Mouse (Mus musculus) layer of hippocampus, adult 9-10 months (tissue): ENCODE data around the gene Nfia.

ENCODE experiments used
- DNase-seq: peaks from one replicate; pipeline ENCODE4 v3.0.0; 2022; ENCODE audit warnings: low spot score

Nfia gene

GRCm38 (mm10) chr4:97912155-97912554, 139.6 kb downstream of the Nfia start:
- DNase-seq: no peak

- no peak for DNase-seq
These were observed 140.0 kb downstream of the Nfia start for GRCm38 (mm10) chr4:97912560-97912959.

- DNase-seq: no peak
These were observed 141.8 kb downstream of the Nfia start for GRCm38 (mm10) chr4:97914348-97914747.

GRCm38 (mm10) chr4:97914761-97915160, 142.2 kb downstream of the Nfia start:
- no peak for DNase-seq

GRCm38 (mm10) chr4:97917568-97917967, 145.0 kb downstream of the Nfia start:
- no peak for DNase-seq

GRCm38 (mm10) chr4:97918675-97919074, 146.1 kb downstream of the Nfia start:
- no peak for DNase-seq

GRCm38 (mm10) chr4:97919773-97920172, 147.2 kb downstream of the Nfia start:
- DNase-seq: no peak

- DNase-seq: no peak
These were observed 147.9 kb downstream of the Nfia start for GRCm38 (mm10) chr4:97920287-97921079.

- DNase-seq: no peak
These were observed 149.1 kb downstream of the Nfia start for GRCm38 (mm10) chr4:97921682-97922081.

GRCm38 (mm10) chr4:97923248-97923647, 150.7 kb downstream of the Nfia start:
- no peak for DNase-seq

GRCm38 (mm10) chr4:97923876-97924316, 151.4 kb downstream of the Nfia start:
- no peak for DNase-seq

GRCm38 (mm10) chr4:97924414-97924813, 151.9 kb downstream of the Nfia start:
- DNase-seq: no peak

- no peak for DNase-seq
These were observed 152.3 kb downstream of the Nfia start for GRCm38 (mm10) chr4:97924855-97925254.

- no peak for DNase-seq
These were observed 153.1 kb downstream of the Nfia start for GRCm38 (mm10) chr4:97925644-97926043.

GRCm38 (mm10) chr4:97926607-97927308, 154.2 kb downstream of the Nfia start:
- DNase-seq: no peak

- no peak for DNase-seq
These were observed 154.7 kb downstream of the Nfia start for GRCm38 (mm10) chr4:97927309-97927656.

GRCm38 (mm10) chr4:97936371-97936770, 163.8 kb downstream of the Nfia start:
- no peak for DNase-seq

GRCm38 (mm10) chr4:97936912-97937311, 164.4 kb downstream of the Nfia start:
- no peak for DNase-seq

- no peak for DNase-seq
These were observed 167.0 kb downstream of the Nfia start for GRCm38 (mm10) chr4:97939492-97939891.

GRCm38 (mm10) chr4:97939920-97940520, 167.5 kb downstream of the Nfia start:
- no peak for DNase-seq

GRCm38 (mm10) chr4:97941616-97942015, 169.1 kb downstream of the Nfia start:
- no peak for DNase-seq

- no peak for DNase-seq
These were observed 171.8 kb downstream of the Nfia start for GRCm38 (mm10) chr4:97944309-97944708.

- no peak for DNase-seq
These were observed 174.9 kb downstream of the Nfia start for GRCm38 (mm10) chr4:97947484-97947883.
